Mouse (Mus musculus) neural tube, embryonic 12.5 days (tissue): ENCODE measurements at regions not wholly inside any gene's neighbourhood (a gene's known extent, or its start where the extent isn't known, plus 50 kb on each side); places are given as distances from the start of the nearest gene placed in this dataset.

ENCODE experiments used
- ATAC-seq: fragments of 200-750 bp; cut with Nextera tagmentation; 2 replicates; pipeline ENCODE4 v1.8.0; 2017; ENCODE audit warnings: low read depth, mild to moderate bottlenecking, moderate TSS enrichment, moderate library complexity; ENCODE audit not compliant: low FRiP score
- H3K27ac ChIP-seq: fragments of 300-500 bp; sonication (generic); 2 replicates; pipeline ENCODE4 v1.5.1; 2016
- H3K27me3 ChIP-seq: fragments of 300-500 bp; sonication (generic); replicated peaks from 2 replicates; pipeline ENCODE4 v1.6.1; 2016; ENCODE audit warnings: mild to moderate bottlenecking
- H3K36me3 ChIP-seq: fragments of 300-500 bp; sonication (generic); 2 replicates; pipeline ENCODE4 v1.6.1; 2016; ENCODE audit warnings: mild to moderate bottlenecking
- H3K4me1 ChIP-seq: fragments of 300-500 bp; sonication (generic); 2 replicates; pipeline ENCODE4 v1.6.1; 2016
- H3K4me2 ChIP-seq: fragments of 300-500 bp; sonication (generic); replicated peaks from 2 replicates; pipeline ENCODE4 v1.6.1; 2016; ENCODE audit warnings: mild to moderate bottlenecking
- H3K4me3 ChIP-seq: fragments of 300-500 bp; sonication (generic); 2 replicates; pipeline ENCODE4 v1.5.1; 2016
- H3K9ac ChIP-seq: fragments of 300-500 bp; sonication (generic); 2 replicates; pipeline ENCODE4 v1.6.1; 2016; ENCODE audit warnings: mild to moderate bottlenecking
- H3K9me3 ChIP-seq: fragments of 300-500 bp; sonication (generic); 2 replicates; pipeline ENCODE4 v1.6.1; 2016; ENCODE audit warnings: mild to moderate bottlenecking
- WGBS: fragments of 180-500 bp; shearing (Covaris S2); methylation state at CpG from one replicate; pipeline ENCODE4 v1.1.7; 2016; 5-methylcytosine and 5-hydroxymethylcytosine counted together

GRCm38 (mm10) chr1:41165878-41166786 is 360.7 kb downstream of the Tmem182 start:
- 66% methylated on average over 12 of the region's 12 CpGs for WGBS
- H3K4me3 ChIP-seq, result no peak overlapping the region
- ATAC-seq, result no peak

DNA sequence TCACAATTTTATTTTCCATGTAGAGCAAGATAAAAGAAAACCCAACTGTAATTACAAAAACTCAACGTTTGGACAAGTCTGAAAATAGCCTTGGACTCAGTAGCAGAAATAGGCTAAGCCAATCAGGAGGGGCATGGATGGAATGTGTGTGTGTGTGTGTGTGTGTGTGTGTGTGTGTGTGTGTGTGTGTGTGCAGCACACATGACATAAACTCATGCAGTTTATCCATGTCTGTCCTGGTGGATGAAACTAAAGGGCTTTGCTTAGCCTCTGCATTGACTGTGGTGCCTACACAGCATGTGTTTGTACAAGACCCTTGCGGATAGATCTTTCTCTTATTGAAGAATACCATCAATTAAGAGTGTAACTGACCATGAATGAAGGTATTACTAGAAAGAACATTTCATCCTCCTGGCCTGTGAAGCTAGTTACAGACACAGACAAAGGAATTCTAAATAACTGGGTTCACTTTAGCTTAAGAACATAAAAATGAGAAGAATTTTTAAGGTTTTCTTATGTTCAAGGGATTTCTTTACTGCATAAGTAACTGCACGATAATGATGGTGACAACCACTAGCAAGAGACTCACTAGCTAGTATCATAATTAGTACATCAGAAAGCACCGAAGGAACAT is 361.5 kb downstream of the Tmem182 start:
- no peak overlapping the region for H3K4me2 ChIP-seq
- H3K9ac ChIP-seq, result no peak overlapping the region
- H3K9me3 ChIP-seq, result no peaks in the 10 kb centered on the region
- no peak overlapping the region for H3K4me3 ChIP-seq
- WGBS, result 84% methylated on average over 4 of the region's 4 CpGs
- H3K27me3 ChIP-seq, result no peaks in the 10 kb centered on the region
- ATAC-seq, result no peak
- H3K36me3 ChIP-seq, result no peaks in the 10 kb centered on the region
- no peaks in the 10 kb centered on the region for H3K4me1 ChIP-seq
- H3K27ac ChIP-seq, result no peak overlapping the region

More at GRCm38 (mm10) chr1:41165878-41166786, 360.7 kb downstream of the Tmem182 start:
- Histone ChIP-seq H3K9me3 (no peaks in the 10 kb centered on the region), H3K27ac (no peak overlapping the region), H3K9ac (no peak overlapping the region), H3K4me1 (no peaks in the 10 kb centered on the region), H3K27me3 (no peaks in the 10 kb centered on the region), H3K36me3 (no peaks in the 10 kb centered on the region), H3K4me2 (no peak overlapping the region)

- Histone ChIP-seq H3K4me3 (no peak overlapping the region), H3K27me3 (no peaks in the 10 kb centered on the region), H3K36me3 (no peaks in the 10 kb centered on the region), H3K4me1 (peaks cover 5% of the 10 kb centered on the region; the same call in 1 of the 2 replicates), H3K27ac (no peak overlapping the region), H3K4me2 (no peak overlapping the region), H3K9ac (no peak overlapping the region), H3K9me3 (no peaks in the 10 kb centered on the region)
- ATAC-seq, result no peak
- 91% methylated on average over 6 of the region's 6 CpGs for WGBS
Measured at GRCm38 (mm10) chr1:41186991-41187390, 381.6 kb downstream of the Tmem182 start.

DNA sequence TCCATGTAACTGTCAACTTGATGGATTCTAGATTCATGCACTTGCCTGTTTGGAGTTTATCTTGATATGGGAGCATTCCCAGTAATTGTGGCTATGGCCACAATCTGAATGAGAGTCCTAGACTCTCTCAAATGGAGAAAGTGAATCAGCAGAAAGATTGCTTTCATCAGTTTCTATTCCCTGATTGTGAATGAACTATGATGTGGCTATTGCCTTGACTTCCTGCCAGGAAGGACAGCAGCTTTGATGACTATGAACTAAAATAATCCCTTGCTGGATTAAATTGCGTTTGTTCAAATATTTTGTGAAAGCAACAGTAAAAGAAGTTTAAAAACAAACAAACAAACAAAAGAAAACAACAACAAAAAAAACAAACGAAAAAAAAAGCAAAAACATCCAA is 407.5 kb downstream of the Tmem182 start:
- no peak overlapping the region for H3K9ac ChIP-seq
- H3K27me3 ChIP-seq, result no peaks in the 10 kb centered on the region
- H3K9me3 ChIP-seq, result no peaks in the 10 kb centered on the region
- no peak for ATAC-seq
- H3K4me1 ChIP-seq, result no peaks in the 10 kb centered on the region
- H3K4me2 ChIP-seq, result no peak overlapping the region
- WGBS, result 79% methylated on average over 2 of the region's 2 CpGs
- no peaks in the 10 kb centered on the region for H3K36me3 ChIP-seq
- no peak overlapping the region for H3K27ac ChIP-seq
- H3K4me3 ChIP-seq, result no peak overlapping the region

DNA sequence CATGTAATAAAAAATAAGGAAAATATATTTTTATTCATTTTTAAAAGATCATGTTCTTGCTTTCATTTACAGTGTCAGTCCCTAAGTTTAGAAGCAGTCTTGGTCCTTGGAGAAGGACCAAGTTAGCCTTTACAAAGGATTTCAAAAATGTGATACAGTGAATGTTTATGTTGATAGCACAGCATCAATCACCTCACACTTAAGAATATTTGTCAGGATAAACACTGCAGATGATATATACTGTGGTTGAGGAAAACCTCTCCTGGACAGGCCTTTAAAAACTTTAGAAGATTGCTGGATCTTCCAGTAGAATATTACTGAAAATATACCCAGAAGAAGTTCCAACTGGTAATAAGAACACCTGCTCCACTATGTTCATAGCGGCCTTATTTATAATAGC is 420.4 kb downstream of the Tmem182 start:
- ATAC-seq, result no peak
- H3K9ac ChIP-seq, result no peak overlapping the region
- WGBS, result 97% methylated on average over 1 of the region's 1 CpGs

GRCm38 (mm10) chr1:41235335-41235734 is 429.9 kb downstream of the Tmem182 start:
- ATAC-seq, result no peak
- no peak overlapping the region for H3K27ac ChIP-seq
- no peaks in the 10 kb centered on the region for H3K27me3 ChIP-seq
- no peak overlapping the region for H3K4me3 ChIP-seq
- WGBS, result 90% methylated on average over 7 of the region's 7 CpGs
- no peak overlapping the region for H3K4me2 ChIP-seq
- H3K36me3 ChIP-seq, result no peaks in the 10 kb centered on the region
- H3K4me1 ChIP-seq, result no peaks in the 10 kb centered on the region
- H3K9ac ChIP-seq, result no peak overlapping the region
- no peaks in the 10 kb centered on the region for H3K9me3 ChIP-seq

More for the DNA sequence above, 420.4 kb downstream of the Tmem182 start:
- Histone ChIP-seq H3K4me3 (no peak overlapping the region), H3K4me1 (no peaks in the 10 kb centered on the region), H3K27ac (no peak overlapping the region), H3K36me3 (no peaks in the 10 kb centered on the region), H3K9me3 (no peaks in the 10 kb centered on the region), H3K27me3 (no peaks in the 10 kb centered on the region), H3K4me2 (no peak overlapping the region)

- Histone ChIP-seq H3K36me3 (no peaks in the 10 kb centered on the region), H3K27me3 (no peaks in the 10 kb centered on the region), H3K4me1 (no peaks in the 10 kb centered on the region), H3K27ac (no peak overlapping the region), H3K4me3 (no peak overlapping the region), H3K9ac (no peak overlapping the region), H3K4me2 (no peak overlapping the region), H3K9me3 (no peaks in the 10 kb centered on the region)
- 41% methylated on average over 6 of the region's 6 CpGs for WGBS
- peak; percentile 77; the same call in 1 of the 2 replicates for ATAC-seq
Measured at GRCm38 (mm10) chr1:41243000-41243399, 437.6 kb downstream of the Tmem182 start.

DNA sequence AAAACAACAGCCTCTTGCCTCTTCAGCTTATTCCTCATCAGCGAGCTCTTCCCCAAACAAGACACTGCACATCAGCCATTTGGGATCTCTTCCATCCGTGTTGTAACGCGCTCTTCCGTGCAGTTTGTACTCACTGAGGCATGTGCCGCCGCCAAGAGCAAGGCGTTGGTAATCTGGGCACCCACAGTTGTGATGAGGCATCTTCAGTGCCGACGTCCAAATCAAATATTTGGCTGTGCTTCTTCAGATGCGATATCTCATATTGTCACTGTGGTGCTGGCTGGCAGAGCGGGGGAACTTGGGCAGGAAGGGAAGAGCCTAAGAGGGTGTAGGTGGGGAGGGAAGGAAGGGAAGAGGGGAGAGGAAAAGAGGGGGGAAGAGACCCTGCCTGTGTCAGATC is 439.2 kb downstream of the Tmem182 start:
- Histone ChIP-seq H3K4me1 (no peaks in the 10 kb centered on the region), H3K36me3 (no peaks in the 10 kb centered on the region), H3K9me3 (no peaks in the 10 kb centered on the region), H3K9ac (no peak overlapping the region), H3K4me2 (no peak overlapping the region), H3K27me3 (no peaks in the 10 kb centered on the region), H3K27ac (no peak overlapping the region), H3K4me3 (no peak overlapping the region)
- WGBS, result 93% methylated on average over 12 of the region's 12 CpGs
- ATAC-seq, result no peak

GRCm38 (mm10) chr1:41264214-41264613 is 458.8 kb downstream of the Tmem182 start:
- ATAC-seq, result no peak

DNA sequence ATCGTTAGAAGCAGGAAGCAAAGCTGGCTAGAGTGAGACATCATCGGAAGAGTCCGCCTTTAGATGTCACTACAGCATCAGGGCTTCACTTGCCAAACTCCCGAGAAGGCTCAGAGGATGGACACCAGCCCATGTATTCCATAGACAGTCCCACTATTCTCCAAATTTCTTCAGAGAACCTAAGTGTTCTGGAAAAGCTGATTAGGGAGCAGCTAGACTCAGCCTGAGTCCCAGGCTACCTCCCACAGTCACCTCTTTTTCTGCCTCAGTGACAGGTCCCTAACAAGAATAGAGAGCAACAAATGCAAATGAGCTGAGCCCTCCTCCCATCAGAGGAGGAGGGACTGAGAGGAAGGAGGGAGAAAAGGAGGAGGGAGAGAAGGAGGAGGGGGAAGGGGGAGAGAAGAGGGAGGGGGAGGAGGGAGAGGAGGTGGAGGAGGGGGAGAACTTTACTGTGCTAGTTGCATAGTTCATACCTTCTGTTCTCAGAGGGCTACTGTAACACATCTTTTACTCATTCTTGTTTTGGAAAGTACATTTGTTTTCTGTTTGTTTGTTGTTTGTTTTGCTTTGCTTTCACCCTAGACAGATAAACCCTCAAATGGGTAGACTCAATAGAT is 465.8 kb downstream of the Tmem182 start:
- H3K4me1 ChIP-seq, result peaks cover 24% of the 10 kb centered on the region
- peak; percentile 68 for ATAC-seq
- no peak overlapping the region for H3K27ac ChIP-seq
- H3K9ac ChIP-seq, result no peak overlapping the region
- no peak overlapping the region for H3K4me3 ChIP-seq
- no peaks in the 10 kb centered on the region for H3K36me3 ChIP-seq
- H3K27me3 ChIP-seq, result no peaks in the 10 kb centered on the region
- H3K9me3 ChIP-seq, result no peaks in the 10 kb centered on the region
- 10% methylated on average over 4 of the region's 4 CpGs for WGBS
- H3K4me2 ChIP-seq, result no peak overlapping the region

More at GRCm38 (mm10) chr1:41264214-41264613, 458.8 kb downstream of the Tmem182 start:
- H3K27ac ChIP-seq, result no peak overlapping the region
- no peaks in the 10 kb centered on the region for H3K36me3 ChIP-seq
- H3K9me3 ChIP-seq, result no peaks in the 10 kb centered on the region
- H3K4me3 ChIP-seq, result no peak overlapping the region
- H3K4me1 ChIP-seq, result no peaks in the 10 kb centered on the region
- H3K27me3 ChIP-seq, result no peaks in the 10 kb centered on the region
- H3K4me2 ChIP-seq, result no peak overlapping the region
- 33% methylated on average over 10 of the region's 10 CpGs for WGBS
- H3K9ac ChIP-seq, result no peak overlapping the region

GRCm38 (mm10) chr1:41274573-41275270 is 469.3 kb downstream of the Tmem182 start:
- Histone ChIP-seq H3K27me3 (no peaks in the 10 kb centered on the region), H3K36me3 (no peaks in the 10 kb centered on the region), H3K9me3 (0 out of 2 replicates have a peak, but pooled peaks cover under 1% of the 10 kb centered on the region), H3K27ac (no peak overlapping the region; the same call in 1 of the 2 replicates), H3K4me2 (peak overlapping the region; percentile 53), H3K9ac (no peak overlapping the region), H3K4me1 (peaks cover 29% of the 10 kb centered on the region), H3K4me3 (no peak overlapping the region)
- WGBS, result 7% methylated on average over 10 of the region's 10 CpGs
- ATAC-seq, result no peak

DNA sequence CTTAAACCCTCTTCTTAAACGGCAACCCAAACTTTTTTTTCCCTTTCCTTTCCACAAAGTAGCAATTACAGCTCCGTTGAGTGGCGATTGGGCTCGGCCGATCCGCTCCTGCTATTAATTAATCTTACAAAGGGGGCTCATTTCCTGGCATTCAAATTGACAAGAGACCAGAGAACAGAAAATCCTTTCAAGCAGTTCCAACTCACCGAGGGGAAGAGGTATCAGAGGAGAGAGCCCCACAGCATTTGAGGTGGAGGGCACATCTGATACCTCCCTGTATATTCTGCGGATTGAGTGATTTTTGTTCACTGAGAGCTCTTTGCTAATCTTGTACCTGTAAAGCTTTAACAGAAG is 469.8 kb downstream of the Tmem182 start:
- 4% methylated on average over 8 of the region's 8 CpGs for WGBS
- no peaks in the 10 kb centered on the region for H3K27me3 ChIP-seq
- 0 out of 2 replicates have a peak, but pooled peaks cover 6% of the 10 kb centered on the region for H3K9me3 ChIP-seq
- no peak overlapping the region for H3K9ac ChIP-seq
- H3K4me3 ChIP-seq, result no peak overlapping the region
- peaks cover 29% of the 10 kb centered on the region for H3K4me1 ChIP-seq
- H3K36me3 ChIP-seq, result no peaks in the 10 kb centered on the region
- peak overlapping the region; percentile 53 for H3K4me2 ChIP-seq
- no peak overlapping the region; the same call in 1 of the 2 replicates for H3K27ac ChIP-seq
- ATAC-seq, result no peak
